Mouse (Mus musculus): Measurements from ENCODE around the gene Atg3. TPM values are rescaled to one million over a fixed set of nuclear protein-coding genes. Genes with fewer than 3 reads are reported as not detected.
A peak's percentile ranks its signal among the peaks of the same experiment; 100 is the strongest.

The Atg3 gene
- polyA plus RNA-seq (2014; fragmentation: Nextera tagmentation; extraction: Ambion mirVana), result 38.2 and 40.0 TPM in 2 replicates

- Histone ChIP-seq H3K27me3 (replicated peaks; ENCODE audit: control insufficient read depth, insufficient read depth, low read length) (no peaks in the 10 kb centered on the region), H3K4me3 (ENCODE audit: low read depth, low read length) (peak within 1 kb of the TSS; percentile 81), H3K4me2 (ENCODE audit: low read depth, low read length) (peak within 1 kb of the TSS; percentile 73), H3K4me1 (ENCODE audit: control insufficient read depth, insufficient read depth, low read length) (peaks cover 14% of the 10 kb centered on the region), H3K9ac (ENCODE audit: low read depth, low read length) (peak within 1 kb of the TSS; percentile 86), H3K36me3 (ENCODE audit: control insufficient read depth, insufficient read depth, low read length) (0 out of 2 replicates have a peak, but pooled peaks cover 4% of the 10 kb centered on the region), H3K27ac (replicated peaks; ENCODE audit: low read depth, low read length) (peak within 1 kb of the TSS; percentile 88), H3K9me3 (ENCODE audit: control insufficient read depth, low read length) (no peaks in the 10 kb centered on the region)
- under 1% methylated on average over 31 of the region's 64 CpGs for WGBS
- ATAC-seq (ENCODE audit: low read depth) (peak; percentile 98), DNase-seq (ENCODE audit: low spot score) (peak; percentile 99)
Observed at GRCm38 (mm10) chr16:45158522-45159388, at the start of gene Atg3, which contains the start of gene Slc35a5. TSS of gene Atg3 (plus strand) at chr16:45158785. TSS of gene Slc35a5 (minus strand) at chr16:45158706.

- 22% methylated on average over 4 of the region's 4 CpGs for WGBS
- Histone ChIP-seq H3K4me1 (ENCODE audit: control insufficient read depth, insufficient read depth, low read length) (no peaks in the 10 kb centered on the region; the same call in 1 of the 2 replicates), H3K27ac (replicated peaks; ENCODE audit: low read depth, low read length) (no peak overlapping the region), H3K36me3 (ENCODE audit: control insufficient read depth, insufficient read depth, low read length) (no peaks in the 10 kb centered on the region), H3K4me3 (ENCODE audit: low read depth, low read length) (no peak overlapping the region), H3K9ac (ENCODE audit: low read depth, low read length) (no peak overlapping the region), H3K9me3 (ENCODE audit: control insufficient read depth, low read length) (no peaks in the 10 kb centered on the region), H3K4me2 (ENCODE audit: low read depth, low read length) (no peak overlapping the region), H3K27me3 (replicated peaks; ENCODE audit: control insufficient read depth, insufficient read depth, low read length) (no peaks in the 10 kb centered on the region)
- ATAC-seq (ENCODE audit: low read depth) (peak; percentile 63; the same call in 1 of the 2 replicates), DNase-seq (ENCODE audit: low spot score) (peak; percentile 79)
Observed at GRCm38 (mm10) chr16:45110498-45110897, 48.1 kb upstream of the Atg3 start.

GRCm38 (mm10) chr16:45117200-45117599 lies 41.4 kb upstream of the Atg3 start:
- Histone ChIP-seq H3K27me3 (replicated peaks; ENCODE audit: control insufficient read depth, insufficient read depth, low read length) (no peaks in the 10 kb centered on the region), H3K4me2 (ENCODE audit: low read depth, low read length) (no peak overlapping the region), H3K4me1 (ENCODE audit: control insufficient read depth, insufficient read depth, low read length) (0 out of 2 replicates have a peak, but pooled peaks cover 3% of the 10 kb centered on the region), H3K4me3 (ENCODE audit: low read depth, low read length) (no peak overlapping the region), H3K9ac (ENCODE audit: low read depth, low read length) (no peak overlapping the region), H3K9me3 (ENCODE audit: control insufficient read depth, low read length) (no peaks in the 10 kb centered on the region), H3K27ac (replicated peaks; ENCODE audit: low read depth, low read length) (no peak overlapping the region), H3K36me3 (ENCODE audit: control insufficient read depth, insufficient read depth, low read length) (no peaks in the 10 kb centered on the region)
- WGBS, result 87% methylated on average over 3 of the region's 3 CpGs
- DNase-seq (ENCODE audit: low spot score), result no peak
- no peak for ATAC-seq (ENCODE audit: low read depth)

- DNase-seq (ENCODE audit: low spot score), result no peak
- no peak overlapping the region for H3K4me3 ChIP-seq (ENCODE audit: low read depth, low read length)
- H3K36me3 ChIP-seq (ENCODE audit: control insufficient read depth, insufficient read depth, low read length), result peaks cover 7% of the 10 kb centered on the region; the same call in 1 of the 2 replicates
- H3K9me3 ChIP-seq (ENCODE audit: control insufficient read depth, low read length), result no peaks in the 10 kb centered on the region
- no peak for ATAC-seq (ENCODE audit: low read depth)
- no peak overlapping the region for H3K27ac ChIP-seq (replicated peaks; ENCODE audit: low read depth, low read length)
- H3K27me3 ChIP-seq (replicated peaks; ENCODE audit: control insufficient read depth, insufficient read depth, low read length), result no peaks in the 10 kb centered on the region
- 74% methylated on average over 3 of the region's 3 CpGs for WGBS
- H3K9ac ChIP-seq (ENCODE audit: low read depth, low read length), result no peak overlapping the region
- H3K4me2 ChIP-seq (ENCODE audit: low read depth, low read length), result no peak overlapping the region
- H3K4me1 ChIP-seq (ENCODE audit: control insufficient read depth, insufficient read depth, low read length), result 0 out of 2 replicates have a peak, but pooled peaks cover 3% of the 10 kb centered on the region
Observed at GRCm38 (mm10) chr16:45118760-45119159, 39.8 kb upstream of the Atg3 start.

GRCm38 (mm10) chr16:45120844-45121425 lies 37.6 kb upstream of the Atg3 start:
- no peak overlapping the region for H3K4me3 ChIP-seq (ENCODE audit: low read depth, low read length)
- ATAC-seq (ENCODE audit: low read depth), result no peak
- no peaks in the 10 kb centered on the region for H3K9me3 ChIP-seq (ENCODE audit: control insufficient read depth, low read length)
- peak; percentile 56 for DNase-seq (ENCODE audit: low spot score)
- no peak overlapping the region for H3K9ac ChIP-seq (ENCODE audit: low read depth, low read length)
- H3K4me1 ChIP-seq (ENCODE audit: control insufficient read depth, insufficient read depth, low read length), result 0 out of 2 replicates have a peak, but pooled peaks cover 3% of the 10 kb centered on the region
- 49% methylated on average over 5 of the region's 5 CpGs for WGBS
- H3K4me2 ChIP-seq (ENCODE audit: low read depth, low read length), result no peak overlapping the region
- H3K36me3 ChIP-seq (ENCODE audit: control insufficient read depth, insufficient read depth, low read length), result peaks cover 9% of the 10 kb centered on the region; the same call in 1 of the 2 replicates
- H3K27ac ChIP-seq (replicated peaks; ENCODE audit: low read depth, low read length), result no peak overlapping the region
- H3K27me3 ChIP-seq (replicated peaks; ENCODE audit: control insufficient read depth, insufficient read depth, low read length), result no peaks in the 10 kb centered on the region

GRCm38 (mm10) chr16:45122571-45122970 lies 36.0 kb upstream of the Atg3 start:
- no peak for DNase-seq (ENCODE audit: low spot score)
- H3K4me2 ChIP-seq (ENCODE audit: low read depth, low read length), result no peak overlapping the region
- ATAC-seq (ENCODE audit: low read depth), result no peak
- H3K4me3 ChIP-seq (ENCODE audit: low read depth, low read length), result no peak overlapping the region
- no peak overlapping the region for H3K27ac ChIP-seq (replicated peaks; ENCODE audit: low read depth, low read length)
- H3K4me1 ChIP-seq (ENCODE audit: control insufficient read depth, insufficient read depth, low read length), result 0 out of 2 replicates have a peak, but pooled peaks cover 3% of the 10 kb centered on the region
- peaks cover 9% of the 10 kb centered on the region; the same call in 1 of the 2 replicates for H3K36me3 ChIP-seq (ENCODE audit: control insufficient read depth, insufficient read depth, low read length)
- no peaks in the 10 kb centered on the region for H3K27me3 ChIP-seq (replicated peaks; ENCODE audit: control insufficient read depth, insufficient read depth, low read length)
- H3K9ac ChIP-seq (ENCODE audit: low read depth, low read length), result no peak overlapping the region
- no peaks in the 10 kb centered on the region for H3K9me3 ChIP-seq (ENCODE audit: control insufficient read depth, low read length)
- 70% methylated on average over 5 of the region's 5 CpGs for WGBS

GRCm38 (mm10) chr16:45124230-45125203 lies 34.1 kb upstream of the Atg3 start:
- Histone ChIP-seq H3K36me3 (ENCODE audit: control insufficient read depth, insufficient read depth, low read length) (peaks cover 9% of the 10 kb centered on the region; the same call in 1 of the 2 replicates), H3K27me3 (replicated peaks; ENCODE audit: control insufficient read depth, insufficient read depth, low read length) (no peaks in the 10 kb centered on the region), H3K27ac (replicated peaks; ENCODE audit: low read depth, low read length) (no peak overlapping the region), H3K4me2 (ENCODE audit: low read depth, low read length) (no peak overlapping the region), H3K9me3 (ENCODE audit: control insufficient read depth, low read length) (no peaks in the 10 kb centered on the region), H3K4me1 (ENCODE audit: control insufficient read depth, insufficient read depth, low read length) (0 out of 2 replicates have a peak, but pooled peaks cover 3% of the 10 kb centered on the region), H3K9ac (ENCODE audit: low read depth, low read length) (no peak overlapping the region), H3K4me3 (ENCODE audit: low read depth, low read length) (no peak overlapping the region)
- DNase-seq (ENCODE audit: low spot score) (no peak), ATAC-seq (ENCODE audit: low read depth) (no peak)
- WGBS, result 60% methylated on average over 9 of the region's 9 CpGs
